Mouse (Mus musculus) lung, adult 2 months (tissue): Measurements from ENCODE around the gene Hmga1b.

Source experiments
- CTCF ChIP-seq: fragments of 200-500 bp; IDR thresholded peaks from 2 replicates; pipeline ENCODE4 v1.5.1; 2011; ENCODE audit warnings: mild to moderate bottlenecking, low read length, control low read depth; ENCODE audit not compliant: insufficient read depth
- POLR2A ChIP-seq: fragments of 200-500 bp; IDR thresholded peaks from 2 replicates; pipeline ENCODE4 v1.6.1; 2011; ENCODE audit warnings: low read depth, mild to moderate bottlenecking, control low read depth, low read length, borderline replicate concordance; ENCODE audit errors: extremely low read depth

GRCm38 (mm10) chr11:120733521-120733920 lies 29.1 kb upstream of the Hmga1b start:
- no peak for TF ChIP-seq POLR2A
- TF ChIP-seq CTCF = no peak
